Comparison of ENCODE assay signal across 18 mouse cellular contexts in genomic region chr3:137893789-137894188, GRCm38 (mm10).
"Had no signal": no experiment of that assay in that cellular context is flagged by ENCODE, and none has a peak within 500 bp of the region (broad histone marks: within the 10 kb centered on the region; RNA-seq: fewer than 3 reads in every experiment).

No protein-coding gene starts in this region.

- DNase-seq: liver, postnatal 0 days; lung, adult 2 months; lung, postnatal 14 days; lung, postnatal 36 days; right cerebral cortex, adult 18-20 months; right cerebral cortex, postnatal 25 days; right cerebral cortex, postnatal 4 days; spleen, adult 18-20 months; thymus, adult 18-20 months; thymus, postnatal 14 days; thymus, postnatal 36 days had no signal

- H3K27ac ChIP-seq: lung, embryonic 15.5 days; macrophage; midbrain, embryonic 13.5 days; midbrain, embryonic 15.5 days; neural tube, embryonic 12.5 days had no signal

- H3K4me1 ChIP-seq: lung, embryonic 15.5 days; midbrain, embryonic 13.5 days; midbrain, embryonic 15.5 days; neural tube, embryonic 12.5 days had no signal

- H3K4me3 ChIP-seq: lung, embryonic 15.5 days; megakaryocyte, embryonic 14.5 days; midbrain, embryonic 13.5 days; midbrain, embryonic 15.5 days; neural tube, embryonic 12.5 days had no signal

- H3K27me3 ChIP-seq: lung, embryonic 15.5 days; megakaryocyte, embryonic 14.5 days; midbrain, embryonic 13.5 days; midbrain, embryonic 15.5 days; neural tube, embryonic 12.5 days had no signal

- H3K9ac ChIP-seq: liver, postnatal 0 days; lung, embryonic 15.5 days; midbrain, embryonic 13.5 days; midbrain, embryonic 15.5 days; neural tube, embryonic 12.5 days had no signal

- ATAC-seq: liver, postnatal 0 days; lung, postnatal 0 days; midbrain, embryonic 13.5 days; midbrain, embryonic 15.5 days had no signal
